Mouse (Mus musculus) hindbrain, embryonic 13.5 days (tissue): ENCODE data around the gene Dclk3. TPM values are rescaled to one million over a fixed set of nuclear protein-coding genes. Genes with fewer than 3 reads are reported as not detected.

Source experiments
- ATAC-seq: fragments of 200-750 bp; cut with Nextera tagmentation; 2 replicates; pipeline ENCODE4 v1.8.0; 2017; ENCODE audit warnings: moderate TSS enrichment; ENCODE audit not compliant: low FRiP score
- H3K27ac ChIP-seq: fragments of 300-500 bp; sonication (generic); 2 replicates; pipeline ENCODE4 v1.5.1; 2015; ENCODE audit warnings: inconsistent platforms, mild to moderate bottlenecking, moderate library complexity
- H3K27me3 ChIP-seq: fragments of 300-500 bp; sonication (generic); 2 replicates; pipeline ENCODE4 v1.6.1; 2015; ENCODE audit warnings: mild to moderate bottlenecking, inconsistent platforms
- H3K36me3 ChIP-seq: fragments of 300-500 bp; sonication (generic); 2 replicates; pipeline ENCODE4 v1.6.1; 2015; ENCODE audit warnings: mild to moderate bottlenecking, inconsistent platforms
- H3K4me1 ChIP-seq: fragments of 300-500 bp; sonication (generic); replicated peaks from 2 replicates; pipeline ENCODE4 v1.6.1; 2015; ENCODE audit warnings: inconsistent platforms
- H3K4me2 ChIP-seq: fragments of 300-500 bp; sonication (generic); 2 replicates; pipeline ENCODE4 v1.6.1; 2015; ENCODE audit warnings: inconsistent platforms, mild to moderate bottlenecking, moderate library complexity
- H3K4me3 ChIP-seq: fragments of 300-500 bp; sonication (generic); 2 replicates; pipeline ENCODE4 v1.5.1; 2015; ENCODE audit warnings: mild to moderate bottlenecking, inconsistent platforms
- H3K9ac ChIP-seq: fragments of 300-500 bp; sonication (generic); 2 replicates; pipeline ENCODE4 v1.6.1; 2015; ENCODE audit warnings: mild to moderate bottlenecking, inconsistent platforms
- H3K9me3 ChIP-seq: fragments of 300-500 bp; sonication (generic); 2 replicates; pipeline ENCODE4 v1.6.1; 2016; ENCODE audit warnings: inconsistent platforms
- WGBS: fragments of 180-500 bp; shearing (Covaris S2); methylation state at CpG from one replicate; pipeline ENCODE4 v1.1.7; 2015; 5-methylcytosine and 5-hydroxymethylcytosine counted together
- polyA plus RNA-seq: library from polyadenylated mRNA; unstranded; fragments of >200 nt; fragmentation: Nextera tagmentation; extraction: Ambion mirVana; gene quantifications from 2 replicates; pipeline ENCODE4 v1.2.1, GENCODE M21; 2015

The Dclk3 gene
- polyA plus RNA-seq, 1 experiment from 2014 or later = 4.9 TPM

- Histone ChIP-seq H3K9ac (no peak overlapping the region), H3K27me3 (0 out of 2 replicates have a peak, but pooled peaks cover 2% of the 10 kb centered on the region)
Observed at GRCm38 (mm10) chr9:111446204-111446603, 7.3 kb downstream of the Dclk3 start.

DNA sequence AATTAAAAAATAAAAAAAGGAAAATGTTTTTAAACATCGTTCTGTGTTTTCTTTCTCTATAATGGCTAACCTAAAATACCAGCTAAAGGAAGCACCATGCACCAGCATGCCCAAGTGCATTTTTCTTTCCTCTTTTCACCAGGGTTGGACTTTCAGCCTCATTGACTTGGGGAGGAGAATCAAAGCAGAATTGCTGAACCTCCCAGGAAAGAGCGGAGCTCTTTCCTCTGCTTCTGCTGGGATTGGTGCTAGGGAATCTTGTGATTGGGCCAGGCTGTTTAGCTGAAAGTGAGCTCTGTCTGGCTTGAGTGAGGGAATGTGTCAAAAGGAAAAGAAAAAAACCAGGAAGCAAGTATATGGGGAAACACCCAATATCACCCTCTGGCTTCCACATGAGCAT, 10.1 kb downstream of the Dclk3 start:
- Histone ChIP-seq H3K4me1 (no peaks in the 10 kb centered on the region), H3K27me3 (no peaks in the 10 kb centered on the region), H3K9me3 (no peaks in the 10 kb centered on the region), H3K4me2 (no peak overlapping the region), H3K27ac (no peak overlapping the region), H3K36me3 (no peaks in the 10 kb centered on the region), H3K4me3 (no peak overlapping the region), H3K9ac (no peak overlapping the region)
- ATAC-seq = no peak
- WGBS = 82% methylated on average over 2 of the region's 2 CpGs

More at GRCm38 (mm10) chr9:111446204-111446603, 7.3 kb downstream of the Dclk3 start:
- no peaks in the 10 kb centered on the region for H3K36me3 ChIP-seq
- no peaks in the 10 kb centered on the region for H3K4me1 ChIP-seq
- H3K27ac ChIP-seq = no peak overlapping the region
- no peaks in the 10 kb centered on the region for H3K9me3 ChIP-seq
- H3K4me3 ChIP-seq = no peak overlapping the region
- H3K4me2 ChIP-seq = no peak overlapping the region
- ATAC-seq = no peak
- WGBS = 88% methylated on average over 2 of the region's 2 CpGs

- WGBS = 90% methylated on average over 5 of the region's 5 CpGs
- Histone ChIP-seq H3K36me3 (no peaks in the 10 kb centered on the region), H3K4me1 (no peaks in the 10 kb centered on the region), H3K27ac (no peak overlapping the region), H3K4me3 (no peak overlapping the region), H3K9me3 (no peaks in the 10 kb centered on the region), H3K4me2 (no peak overlapping the region), H3K9ac (no peak overlapping the region), H3K27me3 (no peaks in the 10 kb centered on the region)
- no peak for ATAC-seq
Observed at GRCm38 (mm10) chr9:111449880-111450279, 11.0 kb downstream of the Dclk3 start.

GRCm38 (mm10) chr9:111450853-111451404, 12.0 kb downstream of the Dclk3 start:
- 88% methylated on average over 12 of the region's 12 CpGs for WGBS
- Histone ChIP-seq H3K4me3 (no peak overlapping the region), H3K27ac (no peak overlapping the region), H3K4me2 (no peak overlapping the region), H3K27me3 (no peaks in the 10 kb centered on the region), H3K4me1 (no peaks in the 10 kb centered on the region), H3K36me3 (no peaks in the 10 kb centered on the region), H3K9ac (no peak overlapping the region), H3K9me3 (no peaks in the 10 kb centered on the region)
- ATAC-seq = no peak

- WGBS = 62% methylated on average over 3 of the region's 3 CpGs
- H3K36me3 ChIP-seq = no peaks in the 10 kb centered on the region
- ATAC-seq = no peak
Observed at GRCm38 (mm10) chr9:111453895-111454294, 15.0 kb downstream of the Dclk3 start.

GRCm38 (mm10) chr9:111457176-111457935, 18.5 kb downstream of the Dclk3 start:
- Histone ChIP-seq H3K36me3 (no peaks in the 10 kb centered on the region), H3K27me3 (no peaks in the 10 kb centered on the region), H3K9ac (no peak overlapping the region), H3K9me3 (no peaks in the 10 kb centered on the region), H3K4me3 (no peak overlapping the region), H3K4me1 (peaks cover 28% of the 10 kb centered on the region), H3K27ac (peak overlapping the region; percentile 13), H3K4me2 (no peak overlapping the region)
- 78% methylated on average over 10 of the region's 10 CpGs for WGBS
- ATAC-seq = no peak

More at GRCm38 (mm10) chr9:111453895-111454294, 15.0 kb downstream of the Dclk3 start:
- Histone ChIP-seq H3K27ac (no peak overlapping the region), H3K9ac (no peak overlapping the region), H3K4me3 (no peak overlapping the region), H3K9me3 (no peaks in the 10 kb centered on the region), H3K4me1 (peaks cover 6% of the 10 kb centered on the region; the same call in 1 of the 2 replicates), H3K4me2 (no peak overlapping the region), H3K27me3 (no peaks in the 10 kb centered on the region)

DNA sequence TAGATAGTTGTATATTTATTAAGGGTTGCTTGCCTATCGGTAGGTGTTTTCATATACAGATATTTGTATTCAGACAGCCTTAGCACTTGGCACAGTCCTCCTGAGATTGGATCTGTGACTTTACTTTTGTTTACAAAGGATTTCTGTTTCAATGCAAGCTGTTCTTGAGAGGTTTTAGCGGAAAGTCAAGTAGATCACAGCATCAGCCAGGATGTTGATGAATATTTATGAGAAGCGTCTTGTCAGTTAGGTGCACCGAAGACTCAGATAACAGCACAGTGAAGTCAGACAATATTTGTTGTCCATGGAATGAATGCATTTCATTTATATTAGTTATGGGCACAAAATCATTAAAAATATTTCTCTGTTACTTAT, 19.0 kb downstream of the Dclk3 start:
- WGBS = 52% methylated on average over 4 of the region's 4 CpGs
- Histone ChIP-seq H3K9me3 (no peaks in the 10 kb centered on the region), H3K4me1 (peaks cover 31% of the 10 kb centered on the region), H3K4me3 (no peak overlapping the region), H3K27ac (0 out of 2 replicates have a peak overlapping the region, but pooled peaks have one; percentile 13), H3K4me2 (no peak overlapping the region), H3K9ac (no peak overlapping the region), H3K27me3 (no peaks in the 10 kb centered on the region), H3K36me3 (no peaks in the 10 kb centered on the region)
- no peak for ATAC-seq

- Histone ChIP-seq H3K4me1 (peaks cover 31% of the 10 kb centered on the region), H3K9me3 (no peaks in the 10 kb centered on the region), H3K9ac (no peak overlapping the region), H3K4me3 (no peak overlapping the region), H3K36me3 (no peaks in the 10 kb centered on the region), H3K27ac (0 out of 2 replicates have a peak overlapping the region, but pooled peaks have one; percentile 48), H3K4me2 (no peak overlapping the region), H3K27me3 (no peaks in the 10 kb centered on the region)
- ATAC-seq = no peak
- WGBS = 67% methylated on average over 8 of the region's 8 CpGs
Observed at GRCm38 (mm10) chr9:111459466-111459865, 20.6 kb downstream of the Dclk3 start.

DNA sequence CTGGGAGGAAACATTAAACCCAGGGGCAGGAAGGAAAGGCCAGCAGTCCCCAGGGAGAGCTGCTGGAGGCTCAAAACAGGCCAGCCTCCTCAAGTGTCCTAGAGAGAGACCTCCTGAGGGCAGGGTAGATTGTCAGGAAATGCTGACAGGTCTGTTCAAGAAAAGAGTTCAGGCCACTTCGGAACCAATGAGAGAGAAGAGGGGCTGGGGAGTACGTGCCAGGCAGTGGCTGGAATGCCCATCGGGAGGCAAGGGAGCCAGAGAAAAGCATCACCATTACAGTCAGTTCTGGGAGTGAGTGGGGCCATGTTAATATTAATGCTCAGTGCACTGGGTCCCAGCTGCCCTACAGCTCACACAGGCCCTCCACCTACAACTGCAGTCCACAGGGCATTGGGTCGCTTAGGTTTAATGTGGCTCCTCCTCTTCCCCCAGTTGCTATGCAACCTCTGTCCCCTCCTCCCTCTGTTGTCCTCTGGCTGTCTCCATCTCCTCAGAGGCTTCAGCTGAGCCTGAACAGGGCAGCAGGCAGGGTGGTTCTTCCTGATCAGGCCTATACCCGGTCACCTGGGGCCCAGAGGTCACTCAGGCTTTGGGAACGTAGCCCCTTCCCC, 21.4 kb downstream of the Dclk3 start:
- WGBS = 13% methylated on average over 6 of the region's 6 CpGs
- Histone ChIP-seq H3K36me3 (no peaks in the 10 kb centered on the region), H3K27ac (peak overlapping the region; percentile 48; the same call in 1 of the 2 replicates), H3K4me3 (no peak overlapping the region), H3K9me3 (no peaks in the 10 kb centered on the region), H3K9ac (no peak overlapping the region), H3K4me2 (no peak overlapping the region), H3K4me1 (peaks cover 31% of the 10 kb centered on the region), H3K27me3 (no peaks in the 10 kb centered on the region)
- ATAC-seq = peak; percentile 86

DNA sequence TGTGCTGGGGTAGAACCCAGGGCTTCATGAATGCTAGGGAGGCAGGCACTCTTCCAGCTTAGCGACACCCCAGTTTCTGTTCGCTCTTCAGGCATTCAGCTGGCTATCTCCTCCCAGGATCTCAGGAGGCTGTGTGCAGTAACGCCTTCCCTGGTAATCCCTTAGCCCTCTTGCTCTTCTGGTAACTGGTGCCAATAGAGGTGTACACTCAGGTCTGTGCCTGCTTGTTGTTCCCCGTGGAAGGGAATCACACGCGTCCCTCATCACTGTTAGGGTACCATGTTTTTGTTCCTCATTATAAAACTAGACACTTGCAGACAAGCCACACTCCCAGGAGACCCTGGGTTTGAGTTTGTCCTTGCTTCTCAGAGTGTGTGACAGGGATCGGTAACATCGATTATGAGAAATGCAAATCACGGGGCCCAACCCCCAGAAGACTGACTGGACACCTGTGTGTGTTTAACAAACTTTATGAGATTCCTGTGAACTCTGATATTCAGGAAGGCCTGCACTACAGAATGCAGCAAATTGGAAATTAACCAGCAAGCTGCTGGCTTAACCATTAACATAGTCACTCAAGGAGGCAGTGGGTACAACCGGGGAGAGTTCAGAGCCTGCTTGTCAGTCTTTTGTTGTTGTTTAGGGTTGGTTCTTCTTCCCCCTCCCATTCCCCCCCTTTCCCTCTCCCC, 22.7 kb downstream of the Dclk3 start:
- H3K4me2 ChIP-seq = no peak overlapping the region
- H3K4me3 ChIP-seq = no peak overlapping the region
- H3K9ac ChIP-seq = no peak overlapping the region
- no peak overlapping the region for H3K27ac ChIP-seq
- H3K9me3 ChIP-seq = no peaks in the 10 kb centered on the region
- WGBS = 69% methylated on average over 10 of the region's 10 CpGs
- no peak for ATAC-seq
- H3K36me3 ChIP-seq = no peaks in the 10 kb centered on the region
- peaks cover 31% of the 10 kb centered on the region for H3K4me1 ChIP-seq
- no peaks in the 10 kb centered on the region for H3K27me3 ChIP-seq

DNA sequence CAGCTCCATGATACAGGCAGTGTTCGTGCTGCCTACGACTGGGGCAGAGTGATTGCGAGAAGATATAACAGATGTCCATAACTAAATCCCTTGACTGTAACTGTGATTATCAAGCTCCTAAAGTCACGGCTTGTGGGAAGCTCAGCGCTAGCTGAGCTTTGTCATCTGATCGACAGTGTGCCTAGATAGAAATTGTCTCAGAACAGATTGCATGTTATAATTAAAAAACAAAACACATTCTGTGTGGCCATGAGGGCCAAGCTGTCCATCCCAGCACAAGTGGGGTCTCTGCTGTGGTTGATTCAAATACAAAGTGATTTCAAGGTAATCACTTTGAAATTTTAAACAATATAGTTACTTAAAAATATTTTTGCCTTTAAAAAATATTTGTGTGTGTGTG, 26.8 kb downstream of the Dclk3 start:
- Histone ChIP-seq H3K27ac (no peak overlapping the region), H3K4me1 (peaks cover 12% of the 10 kb centered on the region), H3K4me2 (no peak overlapping the region), H3K27me3 (no peaks in the 10 kb centered on the region), H3K9ac (no peak overlapping the region), H3K36me3 (no peaks in the 10 kb centered on the region), H3K9me3 (no peaks in the 10 kb centered on the region), H3K4me3 (no peak overlapping the region)
- 87% methylated on average over 6 of the region's 6 CpGs for WGBS
- ATAC-seq = no peak
